ENCODE assay signal across 12 mouse cellular contexts in genomic region chr6:131316155-131317101, GRCm38 (mm10). TPM values are rescaled to one million over a fixed set of nuclear protein-coding genes. Genes with fewer than 3 reads are reported as not detected.
DNase-seq lines count a peak whose midpoint lies in the region; ATAC-seq and TF ChIP-seq lines count a peak whose summit lies in the region.
"Had no signal": no experiment of that assay in that cellular context is flagged by ENCODE, and none has a peak within 500 bp of the region (broad histone marks: within the 10 kb centered on the region; RNA-seq: fewer than 3 reads in every experiment).

No protein-coding gene starts in this region.

- no peak overlapping the region for H3K27ac ChIP-seq in lung, embryonic 14.5 days (ENCODE audit: low read depth)
- H3K27ac ChIP-seq in embryonic fibroblast, embryonic 13.5 days (ENCODE audit: insufficient read depth, low read length) = peak overlapping the region; percentile 47; the same call in 1 of the 2 replicates
- no peak overlapping the region for H3K27ac ChIP-seq in liver, postnatal 0 days (ENCODE audit: low read depth)
- no peak overlapping the region for H3K27ac ChIP-seq in heart, embryonic 12.5 days (ENCODE audit: poor library complexity, severe bottlenecking)
- H3K27ac ChIP-seq: hindbrain, embryonic 12.5 days; limb, embryonic 13.5 days had no signal

- H3K4me1 ChIP-seq in lung, embryonic 14.5 days (ENCODE audit: insufficient read depth) = no peaks in the 10 kb centered on the region
- peaks cover 6% of the 10 kb centered on the region for H3K4me1 ChIP-seq in embryonic fibroblast, embryonic 13.5 days (ENCODE audit: control insufficient read depth, insufficient read depth, low read length)
- H3K4me1 ChIP-seq in liver, postnatal 0 days (ENCODE audit: insufficient read depth) = peaks cover 5% of the 10 kb centered on the region; the same call in 1 of the 2 replicates
- no peaks in the 10 kb centered on the region for H3K4me1 ChIP-seq in heart, embryonic 12.5 days (replicated peaks)
- H3K4me1 ChIP-seq: hindbrain, embryonic 12.5 days; limb, embryonic 13.5 days had no signal

- no peak for TF ChIP-seq POLR2A in embryonic fibroblast, embryonic 13.5 days (IDR thresholded peaks at IDR 0.05; ENCODE audit: low read depth, low read length)

- peak; percentile 75 for ATAC-seq in lung, embryonic 14.5 days (ENCODE audit: insufficient read depth)
- 0 out of 2 replicates have a peak, but pooled peaks have one; percentile 31 for ATAC-seq in liver, postnatal 0 days
- ATAC-seq in heart, embryonic 12.5 days (ENCODE audit: insufficient number of reproducible peaks, low FRiP score) = no peak
- ATAC-seq in activated CD4-positive, CD25-positive, alpha-beta regulatory T cell, adult 4 months = no peak

- TF ChIP-seq EP300 in liver, postnatal 0 days (IDR thresholded peaks at IDR 0.05; ENCODE audit: low read depth) = no peak

- H3K4me2 ChIP-seq in lung, embryonic 14.5 days = no peak overlapping the region
- H3K4me2 ChIP-seq in liver, postnatal 0 days (ENCODE audit: low read depth, low read length) = no peak overlapping the region
- no peak overlapping the region for H3K4me2 ChIP-seq in heart, embryonic 12.5 days
- H3K4me2 ChIP-seq: hindbrain, embryonic 12.5 days; limb, embryonic 13.5 days had no signal

- no peak overlapping the region for H3K4me3 ChIP-seq in lung, embryonic 14.5 days (ENCODE audit: low read depth, low read length)
- no peak overlapping the region for H3K4me3 ChIP-seq in embryonic fibroblast, embryonic 13.5 days (ENCODE audit: insufficient read depth, low read length)
- no peak overlapping the region for H3K4me3 ChIP-seq in liver, postnatal 0 days (ENCODE audit: low read depth, low read length)
- no peak overlapping the region for H3K4me3 ChIP-seq in heart, embryonic 12.5 days
- H3K4me3 ChIP-seq: hindbrain, embryonic 12.5 days; limb, embryonic 13.5 days had no signal

- H3K9ac ChIP-seq in lung, embryonic 14.5 days = no peak overlapping the region
- H3K9ac ChIP-seq in liver, postnatal 0 days (replicated peaks) = no peak overlapping the region
- no peak overlapping the region for H3K9ac ChIP-seq in heart, embryonic 12.5 days
- H3K9ac ChIP-seq: hindbrain, embryonic 12.5 days; limb, embryonic 13.5 days had no signal

- no peak for TF ChIP-seq CTCF in lung, embryonic 14.5 days (IDR thresholded peaks at IDR 0.05; ENCODE audit: low read depth)
- TF ChIP-seq CTCF in embryonic fibroblast, embryonic 13.5 days (IDR thresholded peaks at IDR 0.05; ENCODE audit: borderline replicate concordance, insufficient read depth, low read length) = no peak
- TF ChIP-seq CTCF in liver, postnatal 0 days (IDR thresholded peaks at IDR 0.05; ENCODE audit: low read depth) = no peak

- no peaks in the 10 kb centered on the region for H3K36me3 ChIP-seq in lung, embryonic 14.5 days (ENCODE audit: insufficient read depth)
- H3K36me3 ChIP-seq in liver, postnatal 0 days (replicated peaks; ENCODE audit: insufficient read depth, low read length) = no peaks in the 10 kb centered on the region
- H3K36me3 ChIP-seq in heart, embryonic 12.5 days = no peaks in the 10 kb centered on the region
- H3K36me3 ChIP-seq: hindbrain, embryonic 12.5 days; limb, embryonic 13.5 days had no signal

- WGBS in lung, embryonic 14.5 days = 72% methylated on average over 7 of the region's 7 CpGs
- WGBS in liver, postnatal 0 days (ENCODE audit: insufficient replicate concordance) = 66% methylated on average over 7 of the region's 7 CpGs
- WGBS in heart, embryonic 12.5 days = 74% methylated on average over 7 of the region's 7 CpGs

- H3K9me3 ChIP-seq in lung, embryonic 14.5 days (ENCODE audit: low read depth, low read length) = no peaks in the 10 kb centered on the region
- no peaks in the 10 kb centered on the region for H3K9me3 ChIP-seq in liver, postnatal 0 days (ENCODE audit: low read length)
- no peaks in the 10 kb centered on the region for H3K9me3 ChIP-seq in heart, embryonic 12.5 days (replicated peaks)
- H3K9me3 ChIP-seq: hindbrain, embryonic 12.5 days; limb, embryonic 13.5 days had no signal

- peak; percentile 30 for DNase-seq in lung, embryonic 14.5 days
- no peak for DNase-seq in lung, postnatal 4 days
- DNase-seq in liver, postnatal 0 days = no peak
- DNase-seq in yolk sac, embryonic 10.5 days (ENCODE audit: low spot score) = peak; percentile 58
- DNase-seq in embryo, embryonic 11 days = no peak
- DNase-seq: adrenal gland, postnatal 10 days; thymus, postnatal 36 days had no signal

- no peaks in the 10 kb centered on the region for H3K27me3 ChIP-seq in lung, embryonic 14.5 days (ENCODE audit: insufficient read depth, low read length)
- H3K27me3 ChIP-seq in liver, postnatal 0 days (ENCODE audit: insufficient read depth, low read length) = no peaks in the 10 kb centered on the region
- no peaks in the 10 kb centered on the region for H3K27me3 ChIP-seq in heart, embryonic 12.5 days (replicated peaks)
- H3K27me3 ChIP-seq: hindbrain, embryonic 12.5 days; limb, embryonic 13.5 days had no signal

RNA-seq across cellular contexts. Expression of gene Magohb, which starts 23.4 kb away (rescaled TPM):
- 57.0 and 68.2 TPM in 2 replicates for polyA plus RNA-seq in lung, embryonic 14.5 days (2014; fragmentation: Nextera tagmentation; extraction: Ambion mirVana)
- 45.3 and 46.1 TPM in 2 replicates for polyA plus RNA-seq in embryonic fibroblast, embryonic 13.5 days (2011; ENCODE audit: insufficient read length, low read depth, missing spikeins)
- polyA plus RNA-seq in liver, postnatal 0 days (2015; fragmentation: Nextera tagmentation; extraction: Ambion mirVana) = 22.8 and 24.7 TPM in 2 replicates
- polyA plus RNA-seq in heart, embryonic 12.5 days (2016; fragmentation: Nextera tagmentation; extraction: Ambion mirVana) = 47.7 and 48.1 TPM in 2 replicates
- polyA plus RNA-seq in activated CD4-positive, CD25-positive, alpha-beta regulatory T cell, adult 4 months (2017; shearing (Covaris generic)) = 10 to 100 TPM; 18.6 to 24.6 TPM

RNA-seq across cellular contexts. Expression of gene Styk1, which starts 37.0 kb away (rescaled TPM):
- polyA plus RNA-seq in lung, embryonic 14.5 days (2014; fragmentation: Nextera tagmentation; extraction: Ambion mirVana) = 1.5 and 1.7 TPM in 2 replicates
- polyA plus RNA-seq in embryonic fibroblast, embryonic 13.5 days (2011; ENCODE audit: insufficient read length, low read depth, missing spikeins) = 11.3 and 26.4 TPM in 2 replicates
- polyA plus RNA-seq in liver, postnatal 0 days (2015; fragmentation: Nextera tagmentation; extraction: Ambion mirVana) = 0.25 and 0.32 TPM in 2 replicates
- polyA plus RNA-seq in heart, embryonic 12.5 days (2016; fragmentation: Nextera tagmentation; extraction: Ambion mirVana) = 0.40 and 1.6 TPM in 2 replicates
- not detected for polyA plus RNA-seq in activated CD4-positive, CD25-positive, alpha-beta regulatory T cell, adult 4 months (2017; shearing (Covaris generic))

Comparison
In these comparisons a context has a peak if more than half of its experiments do, and no peak if none do; other contexts are left out.
1. DNase-seq: peak in lung, embryonic 14.5 days (single experiment) and yolk sac, embryonic 10.5 days (single experiment); none in lung, postnatal 4 days (0 of 2), liver, postnatal 0 days (single experiment) and embryo, embryonic 11 days (single experiment).
2. ATAC-seq: peak in lung, embryonic 14.5 days (single experiment) and liver, postnatal 0 days (single experiment); none in heart, embryonic 12.5 days (single experiment) and activated CD4-positive, CD25-positive, alpha-beta regulatory T cell, adult 4 months (single experiment).